Mouse (Mus musculus): ENCODE measurements around the gene Ankrd13c. TPM values are rescaled to one million over a fixed set of nuclear protein-coding genes. Genes with fewer than 3 reads are reported as not detected.
A peak's percentile ranks its signal among the peaks of the same experiment; 100 is the strongest.

Ankrd13c gene
- polyA plus RNA-seq, 1 experiment from 2014 or later = 6.8 TPM

DNA sequence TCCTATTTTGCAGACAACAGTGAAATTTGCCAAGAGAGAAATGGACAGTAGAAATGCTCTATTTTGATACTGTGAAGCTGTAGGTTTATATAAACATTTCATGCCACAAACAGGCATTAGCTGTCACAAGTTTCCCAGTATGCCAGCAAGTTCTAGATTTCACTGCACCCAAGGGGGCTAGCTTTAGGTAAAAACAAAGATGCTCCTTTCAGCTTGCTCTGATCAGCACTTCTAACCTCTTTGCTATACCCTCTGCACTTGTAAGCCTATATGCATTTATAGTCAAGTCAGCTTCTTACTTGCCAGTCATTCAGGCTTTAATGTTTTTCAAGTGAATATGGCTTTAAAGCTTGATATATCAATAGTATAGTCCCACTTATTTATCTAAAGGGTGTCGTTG lies 61.6 kb downstream of the Ankrd13c start:
- WGBS (ENCODE audit: insufficient replicate concordance) = 43% methylated on average over 1 of the region's 1 CpGs
- TF ChIP-seq EP300 (IDR thresholded peaks at IDR 0.05; ENCODE audit: low read depth) = no peak
- TF ChIP-seq CTCF (IDR thresholded peaks at IDR 0.05; ENCODE audit: low read depth) = no peak
- no peaks in the 10 kb centered on the region for H3K9me3 ChIP-seq (ENCODE audit: low read length)
- no peaks in the 10 kb centered on the region for H3K4me1 ChIP-seq (ENCODE audit: insufficient read depth)
- H3K27me3 ChIP-seq (ENCODE audit: insufficient read depth, low read length) = no peaks in the 10 kb centered on the region
- peaks cover 52% of the 10 kb centered on the region for H3K36me3 ChIP-seq (replicated peaks; ENCODE audit: insufficient read depth, low read length)
- no peak overlapping the region for H3K4me2 ChIP-seq (ENCODE audit: low read depth, low read length)
- DNase-seq = no peak
- H3K4me3 ChIP-seq (ENCODE audit: low read depth, low read length) = no peak overlapping the region
- no peak overlapping the region for H3K9ac ChIP-seq (replicated peaks)
- no peak for ATAC-seq
- H3K27ac ChIP-seq (ENCODE audit: low read depth) = no peak overlapping the region

DNA sequence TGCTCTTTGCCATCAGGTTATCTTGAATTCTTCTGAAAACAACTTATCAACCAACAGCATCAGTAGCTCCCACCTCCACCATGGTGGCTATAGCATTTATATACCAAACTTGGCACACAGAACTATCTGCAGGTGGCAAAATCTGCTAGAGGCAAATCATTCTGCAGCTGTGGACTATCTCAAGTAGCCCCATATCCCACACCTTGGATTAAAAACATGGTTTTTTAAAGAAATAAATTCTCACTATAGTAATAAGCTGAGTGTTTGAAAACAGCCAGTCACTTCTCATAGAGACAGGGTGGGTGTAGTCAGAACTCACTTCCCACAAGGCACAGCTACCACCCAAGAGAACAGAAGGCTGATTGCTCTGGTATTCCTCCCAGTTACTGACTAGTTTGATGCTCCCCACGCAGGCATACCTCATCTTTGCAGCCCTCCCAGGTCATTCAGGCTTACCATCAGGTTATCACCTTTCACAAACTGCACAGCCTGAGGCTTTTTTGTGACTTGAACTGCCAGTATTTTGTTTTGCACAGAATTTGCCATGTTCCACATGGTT lies 62.8 kb downstream of the Ankrd13c start:
- TF ChIP-seq CTCF (IDR thresholded peaks at IDR 0.05; ENCODE audit: low read depth) (no peak), EP300 (IDR thresholded peaks at IDR 0.05; ENCODE audit: low read depth) (no peak)
- H3K9ac ChIP-seq (replicated peaks) = no peak overlapping the region
- no peaks in the 10 kb centered on the region for H3K4me1 ChIP-seq (ENCODE audit: insufficient read depth)
- DNase-seq (no peak), ATAC-seq (0 out of 2 replicates have a peak, but pooled peaks have one; percentile 4)
- H3K27me3 ChIP-seq (ENCODE audit: insufficient read depth, low read length) = no peaks in the 10 kb centered on the region
- H3K9me3 ChIP-seq (ENCODE audit: low read length) = no peaks in the 10 kb centered on the region
- 65% methylated on average over 1 of the region's 1 CpGs for WGBS (ENCODE audit: insufficient replicate concordance)
- H3K36me3 ChIP-seq (replicated peaks; ENCODE audit: insufficient read depth, low read length) = peaks cover 59% of the 10 kb centered on the region
- H3K4me2 ChIP-seq (ENCODE audit: low read depth, low read length) = no peak overlapping the region
- no peak overlapping the region for H3K27ac ChIP-seq (ENCODE audit: low read depth)
- H3K4me3 ChIP-seq (ENCODE audit: low read depth, low read length) = no peak overlapping the region

GRCm38 (mm10) chr3:158031371-158031925 lies 84.4 kb downstream of the Ankrd13c start:
- peak; percentile 88 for ATAC-seq
- under 1% methylated on average over 39 of the region's 61 CpGs for WGBS (ENCODE audit: insufficient replicate concordance)
- peaks cover 3% of the 10 kb centered on the region for H3K36me3 ChIP-seq (replicated peaks; ENCODE audit: insufficient read depth, low read length)

DNA sequence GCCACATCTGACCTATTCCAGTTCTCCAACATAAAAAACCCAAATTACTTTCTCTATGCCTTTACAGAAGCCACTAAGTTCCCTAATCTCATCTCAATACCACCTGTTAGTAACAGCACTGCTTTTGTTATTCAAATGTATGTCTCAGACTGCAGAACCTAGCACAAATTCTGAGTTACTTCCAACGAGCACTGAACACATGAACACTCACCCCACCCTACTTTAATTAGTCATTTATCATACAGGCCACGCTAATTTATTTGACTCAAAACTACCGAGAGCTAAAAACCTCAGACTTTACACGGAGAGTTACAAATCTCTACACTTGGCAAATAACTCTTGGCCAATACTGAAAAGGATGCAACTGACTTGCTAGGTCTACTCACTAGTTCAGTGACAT lies 85.1 kb downstream of the Ankrd13c start:
- ATAC-seq (no peak), DNase-seq (no peak)
- peak overlapping the region; percentile 79 for H3K4me2 ChIP-seq (ENCODE audit: low read depth, low read length)
- peaks cover 18% of the 10 kb centered on the region for H3K4me1 ChIP-seq (ENCODE audit: insufficient read depth)
- peak overlapping the region; percentile 98 for H3K27ac ChIP-seq (ENCODE audit: low read depth)
- H3K4me3 ChIP-seq (ENCODE audit: low read depth, low read length) = peak overlapping the region; percentile 82
- H3K9ac ChIP-seq (replicated peaks) = peak overlapping the region; percentile 93
- no peaks in the 10 kb centered on the region for H3K9me3 ChIP-seq (ENCODE audit: low read length)
- WGBS (ENCODE audit: insufficient replicate concordance) = 6% methylated on average over 4 of the region's 4 CpGs
- no peak for TF ChIP-seq CTCF (IDR thresholded peaks at IDR 0.05; ENCODE audit: low read depth)
- TF ChIP-seq EP300 (IDR thresholded peaks at IDR 0.05; ENCODE audit: low read depth) = no peak
- no peaks in the 10 kb centered on the region for H3K36me3 ChIP-seq (replicated peaks; ENCODE audit: insufficient read depth, low read length)
- H3K27me3 ChIP-seq (ENCODE audit: insufficient read depth, low read length) = no peaks in the 10 kb centered on the region

More at GRCm38 (mm10) chr3:158031371-158031925, 84.4 kb downstream of the Ankrd13c start:
- TF ChIP-seq CTCF (IDR thresholded peaks at IDR 0.05; ENCODE audit: low read depth) = peak; percentile 27; the same call in 1 of the 2 replicates
- TF ChIP-seq EP300 (IDR thresholded peaks at IDR 0.05; ENCODE audit: low read depth) = no peak
- H3K9ac ChIP-seq (replicated peaks) = peak overlapping the region; percentile 93
- H3K4me2 ChIP-seq (ENCODE audit: low read depth, low read length) = peak overlapping the region; percentile 79
- H3K9me3 ChIP-seq (ENCODE audit: low read length) = no peaks in the 10 kb centered on the region
- H3K4me3 ChIP-seq (ENCODE audit: low read depth, low read length) = peak overlapping the region; percentile 82
- DNase-seq = peak; percentile 95
- peak overlapping the region; percentile 98 for H3K27ac ChIP-seq (ENCODE audit: low read depth)
- H3K27me3 ChIP-seq (ENCODE audit: insufficient read depth, low read length) = no peaks in the 10 kb centered on the region
- peaks cover 18% of the 10 kb centered on the region for H3K4me1 ChIP-seq (ENCODE audit: insufficient read depth)

- TF ChIP-seq EP300 (IDR thresholded peaks at IDR 0.05; ENCODE audit: low read depth) (no peak), CTCF (IDR thresholded peaks at IDR 0.05; ENCODE audit: low read depth) (no peak)
- Histone ChIP-seq H3K4me1 (ENCODE audit: insufficient read depth) (peaks cover 21% of the 10 kb centered on the region), H3K9ac (replicated peaks) (peak overlapping the region; percentile 73), H3K4me3 (ENCODE audit: low read depth, low read length) (peak overlapping the region; percentile 99), H3K27ac (ENCODE audit: low read depth) (peak overlapping the region; percentile 94), H3K4me2 (ENCODE audit: low read depth, low read length) (peak overlapping the region; percentile 79), H3K27me3 (ENCODE audit: insufficient read depth, low read length) (no peaks in the 10 kb centered on the region), H3K9me3 (ENCODE audit: low read length) (no peaks in the 10 kb centered on the region), H3K36me3 (replicated peaks; ENCODE audit: insufficient read depth, low read length) (no peaks in the 10 kb centered on the region)
- DNase-seq (no peak), ATAC-seq (no peak)
- 1% methylated on average over 11 of the region's 11 CpGs for WGBS (ENCODE audit: insufficient replicate concordance)
Observed at GRCm38 (mm10) chr3:158035866-158036265, 88.8 kb downstream of the Ankrd13c start.

GRCm38 (mm10) chr3:158036329-158036988 lies 89.4 kb downstream of the Ankrd13c start, which contains the start of the genes Srsf11 and Lrrc40:
Gene Srsf11, minus strand, starts transcription at chr3:158036639.
Gene Lrrc40, plus strand, starts transcription at chr3:158036662.
- H3K4me3 ChIP-seq (ENCODE audit: low read depth, low read length) = peak within 1 kb of the TSS; percentile 99
- under 1% methylated on average over 55 of the region's 55 CpGs for WGBS (ENCODE audit: insufficient replicate concordance)
- peak within 1 kb of the TSS; percentile 94 for H3K27ac ChIP-seq (ENCODE audit: low read depth)
- H3K4me1 ChIP-seq (ENCODE audit: insufficient read depth) = peaks cover 21% of the 10 kb centered on the region
- H3K9me3 ChIP-seq (ENCODE audit: low read length) = no peaks in the 10 kb centered on the region
- peak; percentile 93 for ATAC-seq
- DNase-seq = peak; percentile 97
- H3K9ac ChIP-seq (replicated peaks) = peak within 1 kb of the TSS; percentile 73
- no peak for TF ChIP-seq CTCF (IDR thresholded peaks at IDR 0.05; ENCODE audit: low read depth)
- no peak; the same call in 1 of the 2 replicates for TF ChIP-seq EP300 (IDR thresholded peaks at IDR 0.05; ENCODE audit: low read depth)
- no peaks in the 10 kb centered on the region for H3K36me3 ChIP-seq (replicated peaks; ENCODE audit: insufficient read depth, low read length)
- no peaks in the 10 kb centered on the region for H3K27me3 ChIP-seq (ENCODE audit: insufficient read depth, low read length)
- peak within 1 kb of the TSS; percentile 79 for H3K4me2 ChIP-seq (ENCODE audit: low read depth, low read length)
